Mouse (Mus musculus) urinary bladder, adult 2 months (tissue): ENCODE results near the gene Lrrfip1. TPM values are rescaled to one million over a fixed set of nuclear protein-coding genes. Genes with fewer than 3 reads are reported as not detected.

Experiments used
- DNase-seq: peaks from one replicate; pipeline ENCODE4 v3.0.0; 2022; ENCODE audit warnings: low spot score
- polyA plus RNA-seq: library from polyadenylated mRNA; depleted of rRNA; stranded (reverse); fragments of >200 nt; gene quantifications from 2 replicates; pipeline ENCODE4 v1.2.3, GENCODE M21; 2012

Gene Lrrfip1
- polyA plus RNA-seq, 1 experiment, result 125 TPM

GRCm38 (mm10) chr1:91056416-91056815 is 57.9 kb downstream of the Lrrfip1 start:
- DNase-seq, result no peak

GRCm38 (mm10) chr1:91057311-91058245 is 59.0 kb downstream of the Lrrfip1 start:
- no peak for DNase-seq

GRCm38 (mm10) chr1:91058251-91058650 is 59.7 kb downstream of the Lrrfip1 start:
- DNase-seq, result no peak

- DNase-seq, result no peak
These were observed 61.5 kb downstream of the Lrrfip1 start for GRCm38 (mm10) chr1:91059792-91060604.

GRCm38 (mm10) chr1:91061105-91061504 is 62.6 kb downstream of the Lrrfip1 start:
- DNase-seq, result no peak

- no peak for DNase-seq
These were observed 63.8 kb downstream of the Lrrfip1 start for GRCm38 (mm10) chr1:91062363-91062762.

GRCm38 (mm10) chr1:91064053-91064452 is 65.5 kb downstream of the Lrrfip1 start:
- no peak for DNase-seq

GRCm38 (mm10) chr1:91064903-91065525 is 66.5 kb downstream of the Lrrfip1 start:
- DNase-seq, result no peak

GRCm38 (mm10) chr1:91066061-91066460 is 67.5 kb downstream of the Lrrfip1 start:
- DNase-seq, result no peak

GRCm38 (mm10) chr1:91066599-91066998 is 68.1 kb downstream of the Lrrfip1 start:
- DNase-seq, result no peak

GRCm38 (mm10) chr1:91067716-91068115 is 69.2 kb downstream of the Lrrfip1 start:
- DNase-seq, result no peak

- no peak for DNase-seq
These were observed 71.0 kb downstream of the Lrrfip1 start for GRCm38 (mm10) chr1:91069575-91069974.

- no peak for DNase-seq
These were observed 72.0 kb downstream of the Lrrfip1 start for GRCm38 (mm10) chr1:91070547-91070946.

GRCm38 (mm10) chr1:91071671-91072290 is 73.2 kb downstream of the Lrrfip1 start:
- DNase-seq, result no peak

- no peak for DNase-seq
These were observed 78.4 kb downstream of the Lrrfip1 start for GRCm38 (mm10) chr1:91076946-91077345.

- DNase-seq, result no peak
These were observed 78.9 kb downstream of the Lrrfip1 start for GRCm38 (mm10) chr1:91077456-91077855.

GRCm38 (mm10) chr1:91077980-91078379 is 79.4 kb downstream of the Lrrfip1 start:
- DNase-seq, result no peak

GRCm38 (mm10) chr1:91079740-91080422 is 81.3 kb downstream of the Lrrfip1 start:
- no peak for DNase-seq

GRCm38 (mm10) chr1:91080423-91080749 is 81.8 kb downstream of the Lrrfip1 start:
- no peak for DNase-seq

GRCm38 (mm10) chr1:91084374-91084773 is 85.8 kb downstream of the Lrrfip1 start:
- no peak for DNase-seq

GRCm38 (mm10) chr1:91085009-91085408 is 86.5 kb downstream of the Lrrfip1 start:
- no peak for DNase-seq
